Mouse (Mus musculus) liver, embryonic 12.5 days (tissue): ENCODE results near the gene Ceacam12. TPM values are rescaled to one million over a fixed set of nuclear protein-coding genes. Genes with fewer than 3 reads are reported as not detected.
"Not testable (repeated sequence)": the region's sequence is repeated elsewhere in the genome, so short reads cannot be mapped to it uniquely, and the experiment has no call there.

Experiments
- ATAC-seq: fragments of 200-750 bp; cut with Nextera tagmentation; 2 replicates; pipeline ENCODE4 v1.8.0; 2017; ENCODE audit warnings: moderate number of reproducible peaks, mild to moderate bottlenecking, moderate library complexity
- H3K27ac ChIP-seq: fragments of 300-500 bp; sonication (generic); 2 replicates; pipeline ENCODE4 v1.5.1; 2016; ENCODE audit warnings: mild to moderate bottlenecking
- H3K27me3 ChIP-seq: fragments of 300-500 bp; sonication (generic); replicated peaks from 2 replicates; pipeline ENCODE4 v1.6.1; 2016; ENCODE audit warnings: mild to moderate bottlenecking, moderate library complexity
- H3K36me3 ChIP-seq: fragments of 300-500 bp; sonication (generic); 2 replicates; pipeline ENCODE4 v1.6.1; 2016; ENCODE audit warnings: mild to moderate bottlenecking, moderate library complexity
- H3K4me1 ChIP-seq: fragments of 300-500 bp; sonication (generic); 2 replicates; pipeline ENCODE4 v1.6.1; 2016
- H3K4me2 ChIP-seq: fragments of 300-500 bp; sonication (generic); 2 replicates; pipeline ENCODE4 v1.6.1; 2016; ENCODE audit warnings: mild to moderate bottlenecking, moderate library complexity
- H3K4me3 ChIP-seq: fragments of 300-500 bp; sonication (generic); 2 replicates; pipeline ENCODE4 v1.5.1; 2016; ENCODE audit warnings: mild to moderate bottlenecking, moderate library complexity
- H3K9ac ChIP-seq: fragments of 300-500 bp; sonication (generic); 2 replicates; pipeline ENCODE4 v1.6.1; 2016; ENCODE audit warnings: mild to moderate bottlenecking, moderate library complexity
- H3K9me3 ChIP-seq: fragments of 300-500 bp; sonication (generic); replicated peaks from 2 replicates; pipeline ENCODE4 v1.6.1; 2016; ENCODE audit warnings: mild to moderate bottlenecking, moderate library complexity
- WGBS: fragments of 180-500 bp; shearing (Covaris S2); methylation state at CpG from one replicate; pipeline ENCODE4 v1.1.7; 2016; ENCODE audit not compliant: insufficient replicate concordance; 5-methylcytosine and 5-hydroxymethylcytosine counted together
- microRNA-seq: library from miRNA; unstranded; fragments of <30 nt; microRNA quantifications from one replicate; pipeline ENCODE4, GENCODE M21; 2017
- polyA plus RNA-seq: library from polyadenylated mRNA; unstranded; fragments of >200 nt; fragmentation: Nextera tagmentation; extraction: Ambion mirVana; gene quantifications from 2 replicates; pipeline ENCODE4 v1.2.1, GENCODE M21; 2016

The Ceacam12 gene
- polyA plus RNA-seq = not detected in 2 replicates

GRCm38 (mm10) chr7:18065629-18066028, at the start of gene Ceacam12:
Gene Ceacam12, plus strand, starts transcription at chr7:18065929.
- Histone ChIP-seq H3K4me2 (no peak within 1 kb of the TSS), H3K27me3 (no peaks in the 10 kb centered on the region), H3K4me1 (no peaks in the 10 kb centered on the region), H3K36me3 (no peaks in the 10 kb centered on the region), H3K27ac (no peak within 1 kb of the TSS), H3K4me3 (no peak within 1 kb of the TSS), H3K9me3 (no peaks in the 10 kb centered on the region; the same call in 1 of the 2 replicates), H3K9ac (no peak within 1 kb of the TSS)
- 50% methylated on average over 1 of the region's 1 CpGs for WGBS
- ATAC-seq = no peak

DNA sequence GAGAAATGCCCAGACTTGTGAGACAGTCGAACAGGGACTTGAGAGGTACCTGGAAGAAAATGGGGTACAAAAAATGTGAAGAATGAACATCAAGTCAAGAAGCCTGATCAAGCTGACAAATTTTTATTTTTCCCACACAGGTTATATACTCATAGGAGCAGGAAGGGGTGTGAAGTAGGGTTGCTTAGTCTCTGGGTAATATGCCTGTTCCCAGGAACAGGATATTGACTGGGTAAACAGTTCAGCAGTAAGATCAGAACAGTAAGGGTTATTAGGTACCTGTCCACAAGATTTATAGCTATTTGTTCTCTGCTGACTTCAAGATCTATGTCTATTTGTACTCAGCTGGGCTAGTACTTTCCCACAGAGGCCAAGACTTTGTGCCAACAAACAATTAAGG, 8.1 kb downstream of the Ceacam12 start:
- 70% methylated on average over 1 of the region's 1 CpGs for WGBS
- H3K4me3 ChIP-seq, H3K4me1 ChIP-seq, H3K4me2 ChIP-seq, H3K36me3 ChIP-seq, H3K9ac ChIP-seq, H3K27ac ChIP-seq, ATAC-seq, H3K27me3 ChIP-seq: not testable (repeated sequence)
- peaks cover 22% of the 10 kb centered on the region; the same call in 1 of the 2 replicates for H3K9me3 ChIP-seq

- H3K27me3 ChIP-seq = no peaks in the 10 kb centered on the region
- no peak overlapping the region for H3K4me2 ChIP-seq
- H3K4me1 ChIP-seq = no peaks in the 10 kb centered on the region
- no peak overlapping the region for H3K9ac ChIP-seq
- 27% methylated on average over 2 of the region's 2 CpGs for WGBS
- H3K36me3 ChIP-seq = no peaks in the 10 kb centered on the region
- no peaks in the 10 kb centered on the region for H3K9me3 ChIP-seq
- ATAC-seq = no peak
- H3K4me3 ChIP-seq = no peak overlapping the region
- no peak overlapping the region for H3K27ac ChIP-seq
These were observed 35.1 kb downstream of the Ceacam12 start for GRCm38 (mm10) chr7:18100785-18101184.

Small RNA genes within 50 kb of the gene (microRNA-seq; reads per million reads assigned to microRNA genes)
- not detected for gene Gm22414

Other genes starting within 250 kb of the Ceacam12 start
- not detected in 2 replicates for gene Gm5155, start 194.2 kb upstream of the Ceacam12 start, polyA plus RNA-seq
- gene Ceacam11, start 93.8 kb upstream of the Ceacam12 start, polyA plus RNA-seq = not detected in 2 replicates
- not detected in 2 replicates for gene Ceacam13, start 56.0 kb upstream of the Ceacam12 start, polyA plus RNA-seq
- gene Igfl3, start 110.6 kb downstream of the Ceacam12 start, polyA plus RNA-seq = not detected in 2 replicates
- not detected in 2 replicates for gene Mill1, start 179.4 kb downstream of the Ceacam12 start, polyA plus RNA-seq